Mouse (Mus musculus): ENCODE data around the gene Hoxb2. TPM values are rescaled to one million over a fixed set of nuclear protein-coding genes. Genes with fewer than 3 reads are reported as not detected.

Gene Hoxb2
- total RNA-seq, 2 experiments from 2014 or later, result not detected

GRCm38 (mm10) chr11:96341701-96342575, 8.4 kb upstream of the Hoxb2 start:
- TF ChIP-seq CTCF (IDR thresholded peaks at IDR 0.05), result no peak
- Histone ChIP-seq H3K4me3 (no peak overlapping the region), H3K27ac (no peak overlapping the region)
- no peak for DNase-seq (ENCODE audit: extremely low spot score in 1 of 2, low spot score in 2 of 2)
- intact Hi-C loops (cut with DNase I), result no loop called here

GRCm38 (mm10) chr11:96342576-96342930, 7.8 kb upstream of the Hoxb2 start:
- intact Hi-C loops (cut with DNase I), result no loop called here
- Histone ChIP-seq H3K27ac (no peak overlapping the region), H3K4me3 (no peak overlapping the region)
- TF ChIP-seq CTCF (IDR thresholded peaks at IDR 0.05), result no peak
- no peak for DNase-seq (ENCODE audit: extremely low spot score in 1 of 2, low spot score in 2 of 2)

- H3K27ac ChIP-seq, result no peak overlapping the region
- DNase-seq (ENCODE audit: extremely low spot score in 1 of 2, low spot score in 2 of 2), result no peak
- no peak for TF ChIP-seq CTCF (IDR thresholded peaks at IDR 0.05)
- intact Hi-C loops (cut with DNase I), result no loop called here
- no peak overlapping the region for H3K4me3 ChIP-seq
These were observed 7.0 kb upstream of the Hoxb2 start for GRCm38 (mm10) chr11:96343206-96343745.

GRCm38 (mm10) chr11:96344061-96344877, 6.1 kb upstream of the Hoxb2 start:
- intact Hi-C loops (cut with DNase I), result no loop called here
- no peak overlapping the region for H3K27ac ChIP-seq
- DNase-seq (ENCODE audit: extremely low spot score in 1 of 2, low spot score in 2 of 2), result no peak
- no peak overlapping the region for H3K4me3 ChIP-seq
- no peak for TF ChIP-seq CTCF (IDR thresholded peaks at IDR 0.05)

GRCm38 (mm10) chr11:96344878-96345159, 5.5 kb upstream of the Hoxb2 start:
- no peak for TF ChIP-seq CTCF (IDR thresholded peaks at IDR 0.05)
- intact Hi-C loops (cut with DNase I), result no loop called here
- no peak overlapping the region for H3K27ac ChIP-seq

GRCm38 (mm10) chr11:96345220-96345892, 5.0 kb upstream of the Hoxb2 start:
- Histone ChIP-seq H3K4me3 (no peak overlapping the region), H3K27ac (no peak overlapping the region)
- intact Hi-C loops (cut with DNase I), result no loop called here
- TF ChIP-seq CTCF (IDR thresholded peaks at IDR 0.05), result no peak
- no peak for DNase-seq (ENCODE audit: extremely low spot score in 1 of 2, low spot score in 2 of 2)

More at GRCm38 (mm10) chr11:96344878-96345159, 5.5 kb upstream of the Hoxb2 start:
- DNase-seq (ENCODE audit: extremely low spot score in 1 of 2, low spot score in 2 of 2), result no peak
- H3K4me3 ChIP-seq, result no peak overlapping the region

- Histone ChIP-seq H3K4me3 (no peak overlapping the region), H3K27ac (no peak overlapping the region)
- TF ChIP-seq CTCF (IDR thresholded peaks at IDR 0.05), result no peak
- no peak for DNase-seq (ENCODE audit: extremely low spot score in 1 of 2, low spot score in 2 of 2)
- intact Hi-C loops (cut with DNase I), result no loop called here
These were observed 4.2 kb upstream of the Hoxb2 start for GRCm38 (mm10) chr11:96345893-96346806.

GRCm38 (mm10) chr11:96346916-96347520, 3.3 kb upstream of the Hoxb2 start:
- no peak for DNase-seq (ENCODE audit: extremely low spot score in 1 of 2, low spot score in 2 of 2)
- intact Hi-C loops (cut with DNase I), result no loop called here
- H3K27ac ChIP-seq, result no peak overlapping the region
- no peak for TF ChIP-seq CTCF (IDR thresholded peaks at IDR 0.05)
- H3K4me3 ChIP-seq, result no peak overlapping the region

GRCm38 (mm10) chr11:96347717-96348116, 2.6 kb upstream of the Hoxb2 start:
- TF ChIP-seq CTCF (IDR thresholded peaks at IDR 0.05), result no peak
- intact Hi-C loops (cut with DNase I), result no loop called here
- Histone ChIP-seq H3K27ac (no peak overlapping the region), H3K4me3 (no peak overlapping the region)
- DNase-seq (ENCODE audit: extremely low spot score in 1 of 2, low spot score in 2 of 2), result no peak

- DNase-seq (ENCODE audit: extremely low spot score in 1 of 2, low spot score in 2 of 2), result no peak
- no peak for TF ChIP-seq CTCF (IDR thresholded peaks at IDR 0.05)
- Histone ChIP-seq H3K4me3 (no peak overlapping the region), H3K27ac (no peak overlapping the region)
- intact Hi-C loops (cut with DNase I), result no loop called here
These were observed 2.0 kb upstream of the Hoxb2 start for GRCm38 (mm10) chr11:96348141-96348928.
